Mouse (Mus musculus): ENCODE results near the gene Exd1.
A peak's percentile ranks its signal among the peaks of the same experiment; 100 is the strongest.

- peak; percentile 20; the same call in 1 of the 2 replicates for TF ChIP-seq CTCF (IDR thresholded peaks at IDR 0.05; ENCODE audit: extremely low read depth, insufficient read depth, insufficient read length, insufficient replicate concordance)
- TF ChIP-seq POLR2A (IDR thresholded peaks at IDR 0.05; ENCODE audit: low read depth, low read length): no peak
Observed at GRCm38 (mm10) chr2:119507108-119507507, 40.3 kb downstream of the Exd1 start.
